In genomic region chr13:93383620-93384019, GRCm38 (mm10) we compare ENCODE assay signal across 28 mouse cellular contexts.
DNase-seq lines count a peak whose midpoint lies in the region; ATAC-seq and TF ChIP-seq lines count a peak whose summit lies in the region.
"Had no signal": no experiment of that assay in that cellular context is flagged by ENCODE, and none has a peak within 500 bp of the region (broad histone marks: within the 10 kb centered on the region; RNA-seq: fewer than 3 reads in every experiment).

No protein-coding gene starts in this region.

- H3K9ac ChIP-seq in liver, embryonic 13.5 days = peak overlapping the region; percentile 31; the same call in 1 of the 2 replicates
- H3K9ac ChIP-seq in liver, embryonic 11.5 days (ENCODE audit: low read depth, low read length) = no peak overlapping the region
- H3K9ac ChIP-seq in liver, embryonic 15.5 days = no peak overlapping the region
- no peak overlapping the region for H3K9ac ChIP-seq in liver, postnatal 0 days (replicated peaks)
- H3K9ac ChIP-seq: embryonic facial prominence, embryonic 13.5 days; embryonic facial prominence, embryonic 15.5 days; forebrain, embryonic 12.5 days had no signal

- H3K4me3 ChIP-seq in heart, embryonic 10.5 days = no peak overlapping the region
- H3K4me3 ChIP-seq in liver, embryonic 13.5 days (replicated peaks) = no peak overlapping the region
- H3K4me3 ChIP-seq in liver, embryonic 11.5 days (ENCODE audit: low read depth, low read length) = no peak overlapping the region
- H3K4me3 ChIP-seq in liver, embryonic 15.5 days (replicated peaks) = no peak overlapping the region
- no peak overlapping the region for H3K4me3 ChIP-seq in liver, postnatal 0 days (ENCODE audit: low read depth, low read length)
- H3K4me3 ChIP-seq: embryonic facial prominence, embryonic 13.5 days; embryonic facial prominence, embryonic 15.5 days; erythroblast, embryonic 14.5 days; forebrain, embryonic 10.5 days; forebrain, embryonic 12.5 days had no signal

- H3K36me3 ChIP-seq in heart, embryonic 10.5 days = 0 out of 2 replicates have a peak, but pooled peaks cover 2% of the 10 kb centered on the region
- no peaks in the 10 kb centered on the region for H3K36me3 ChIP-seq in liver, embryonic 13.5 days
- no peaks in the 10 kb centered on the region for H3K36me3 ChIP-seq in liver, embryonic 11.5 days (ENCODE audit: control insufficient read depth, insufficient read depth, low read length)
- H3K36me3 ChIP-seq in liver, embryonic 15.5 days (replicated peaks) = no peaks in the 10 kb centered on the region
- H3K36me3 ChIP-seq in liver, postnatal 0 days (replicated peaks; ENCODE audit: insufficient read depth, low read length) = no peaks in the 10 kb centered on the region
- H3K36me3 ChIP-seq: embryonic facial prominence, embryonic 13.5 days; embryonic facial prominence, embryonic 15.5 days; forebrain, embryonic 10.5 days; forebrain, embryonic 12.5 days had no signal

- H3K9me3 ChIP-seq in heart, embryonic 10.5 days = no peaks in the 10 kb centered on the region
- H3K9me3 ChIP-seq in liver, embryonic 13.5 days (replicated peaks) = no peaks in the 10 kb centered on the region
- no peaks in the 10 kb centered on the region for H3K9me3 ChIP-seq in liver, embryonic 11.5 days (ENCODE audit: control insufficient read depth, low read length)
- no peaks in the 10 kb centered on the region for H3K9me3 ChIP-seq in liver, embryonic 15.5 days (replicated peaks)
- H3K9me3 ChIP-seq in liver, postnatal 0 days (ENCODE audit: low read length) = no peaks in the 10 kb centered on the region
- H3K9me3 ChIP-seq: embryonic facial prominence, embryonic 13.5 days; embryonic facial prominence, embryonic 15.5 days; forebrain, embryonic 10.5 days; forebrain, embryonic 12.5 days; G1E had no signal

- H3K27ac ChIP-seq in heart, embryonic 10.5 days = 0 out of 2 replicates have a peak overlapping the region, but pooled peaks have one; percentile 22
- H3K27ac ChIP-seq in liver, embryonic 13.5 days = peak overlapping the region; percentile 93
- H3K27ac ChIP-seq in liver, embryonic 11.5 days (ENCODE audit: low read depth, low read length) = no peak overlapping the region
- H3K27ac ChIP-seq in liver, embryonic 15.5 days (replicated peaks) = peak overlapping the region; percentile 88
- H3K27ac ChIP-seq in liver, postnatal 0 days (ENCODE audit: low read depth) = peak overlapping the region; percentile 62; the same call in 1 of the 2 replicates
- H3K27ac ChIP-seq: embryonic facial prominence, embryonic 13.5 days; embryonic facial prominence, embryonic 15.5 days; forebrain, embryonic 10.5 days; forebrain, embryonic 12.5 days had no signal

- TF ChIP-seq EP300 in liver, postnatal 0 days (IDR thresholded peaks at IDR 0.05; ENCODE audit: low read depth) = no peak

- ATAC-seq in liver, embryonic 13.5 days (ENCODE audit: low read depth) = no peak
- ATAC-seq in liver, embryonic 11.5 days (replicated peaks; ENCODE audit: low FRiP score) = no peak
- no peak for ATAC-seq in liver, embryonic 15.5 days (ENCODE audit: insufficient read depth)
- ATAC-seq in liver, postnatal 0 days = no peak
- ATAC-seq: CD4-positive, CD25-positive, alpha-beta regulatory T cell, adult 4 months; forebrain, embryonic 14.5 days; forebrain, embryonic 16.5 days had no signal

- no peak overlapping the region for H3K4me2 ChIP-seq in liver, embryonic 13.5 days
- no peak overlapping the region for H3K4me2 ChIP-seq in liver, embryonic 11.5 days
- H3K4me2 ChIP-seq in liver, embryonic 15.5 days = no peak overlapping the region
- no peak overlapping the region for H3K4me2 ChIP-seq in liver, postnatal 0 days (ENCODE audit: low read depth, low read length)
- H3K4me2 ChIP-seq: embryonic facial prominence, embryonic 13.5 days; embryonic facial prominence, embryonic 15.5 days; forebrain, embryonic 12.5 days had no signal

- no peak for DNase-seq in heart, embryonic 10.5 days (ENCODE audit: low spot score)
- no peak for DNase-seq in heart, postnatal 14 days
- DNase-seq in liver, embryonic 13.5 days = no peak
- DNase-seq in liver, embryonic 11.5 days (ENCODE audit: low spot score) = no peak
- DNase-seq in liver, postnatal 0 days = no peak
- DNase-seq in cerebellum, adult 9-10 months = no peak
- DNase-seq in left cerebral cortex, adult 8-10 months (ENCODE audit: low spot score in 2 of 2) = no peak
- DNase-seq: adrenal gland, adult 2 months; adrenal gland, postnatal 10 days; adrenal gland, postnatal 25 days; B cell, adult 2 months; cerebellum, adult 11 months; cerebellum, adult 18-20 months; cerebellum, adult 8-10 months; cerebellum, postnatal 14 days; cerebellum, postnatal 36 days; embryo, embryonic 11 days had no signal

- intact Hi-C loops in heart, postnatal 14 days (cut with DNase I) = no loop called here

- H3K27me3 ChIP-seq in heart, embryonic 10.5 days (ENCODE audit: insufficient read depth, poor library complexity, severe bottlenecking) = no peaks in the 10 kb centered on the region
- no peaks in the 10 kb centered on the region for H3K27me3 ChIP-seq in liver, embryonic 13.5 days
- H3K27me3 ChIP-seq in liver, embryonic 11.5 days (replicated peaks; ENCODE audit: control insufficient read depth, insufficient read depth, low read length) = no peaks in the 10 kb centered on the region
- H3K27me3 ChIP-seq in liver, embryonic 15.5 days = no peaks in the 10 kb centered on the region
- no peaks in the 10 kb centered on the region for H3K27me3 ChIP-seq in liver, postnatal 0 days (ENCODE audit: insufficient read depth, low read length)
- H3K27me3 ChIP-seq: CH12.LX; embryonic facial prominence, embryonic 13.5 days; embryonic facial prominence, embryonic 15.5 days; forebrain, embryonic 12.5 days had no signal

- TF ChIP-seq CTCF in liver, postnatal 0 days (IDR thresholded peaks at IDR 0.05; ENCODE audit: low read depth) = no peak

- WGBS in heart, embryonic 10.5 days = 92% methylated on average over 2 of the region's 2 CpGs
- 80% methylated on average over 2 of the region's 2 CpGs for WGBS in liver, embryonic 13.5 days (ENCODE audit: insufficient replicate concordance)
- 92% methylated on average over 2 of the region's 2 CpGs for WGBS in liver, embryonic 11.5 days
- WGBS in liver, embryonic 15.5 days (ENCODE audit: insufficient replicate concordance) = 75% methylated on average over 2 of the region's 2 CpGs
- 74% methylated on average over 2 of the region's 2 CpGs for WGBS in liver, postnatal 0 days (ENCODE audit: insufficient replicate concordance)

- H3K4me1 ChIP-seq in heart, embryonic 10.5 days = peaks cover 17% of the 10 kb centered on the region
- peaks cover 79% of the 10 kb centered on the region for H3K4me1 ChIP-seq in liver, embryonic 13.5 days (replicated peaks)
- peaks cover 42% of the 10 kb centered on the region for H3K4me1 ChIP-seq in liver, embryonic 11.5 days (replicated peaks; ENCODE audit: control insufficient read depth, insufficient read depth, low read length)
- H3K4me1 ChIP-seq in liver, embryonic 15.5 days (replicated peaks) = peaks cover 78% of the 10 kb centered on the region
- peaks cover 27% of the 10 kb centered on the region for H3K4me1 ChIP-seq in liver, postnatal 0 days (ENCODE audit: insufficient read depth)
- H3K4me1 ChIP-seq: embryonic facial prominence, embryonic 13.5 days; embryonic facial prominence, embryonic 15.5 days; forebrain, embryonic 12.5 days had no signal
